Mouse (Mus musculus) stomach, postnatal 0 days (tissue): ENCODE measurements around the gene Cnot6.

Source experiments
- CTCF ChIP-seq: IDR thresholded peaks from 2 replicates; pipeline ENCODE4 v1.5.1; 2016; ENCODE audit warnings: antibody characterized with exemption, low read depth, mild to moderate bottlenecking, moderate library complexity
- EP300 ChIP-seq: optimal IDR thresholded peaks from 2 replicates; pipeline ENCODE3; 2016; ENCODE audit warnings: antibody characterized with exemption

DNA sequence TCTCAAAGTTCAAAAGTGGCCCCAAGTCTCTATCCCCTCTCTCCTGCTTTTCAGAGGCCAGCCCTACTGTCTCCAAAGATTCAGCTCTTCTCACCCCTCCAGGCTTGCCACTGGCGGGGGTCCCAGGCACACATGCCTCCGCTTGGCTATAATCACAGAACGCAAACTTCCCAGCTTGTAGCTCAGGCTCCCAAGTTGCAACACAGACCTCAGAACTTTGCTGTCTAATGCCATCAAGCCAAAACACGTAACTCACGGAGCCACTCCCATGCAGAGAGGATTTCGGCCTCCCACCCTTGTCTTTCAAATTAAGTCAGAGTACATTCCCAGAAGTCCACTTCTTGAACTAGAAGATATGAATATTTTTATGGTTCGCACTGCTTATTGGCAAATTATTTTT lies 31.1 kb upstream of the Cnot6 start:
- no peak for TF ChIP-seq EP300
- no peak for TF ChIP-seq CTCF
